Mouse (Mus musculus): ENCODE results near the gene Morf4l1.

- TF ChIP-seq CTCF (IDR thresholded peaks at IDR 0.05; ENCODE audit: control insufficient read depth, insufficient read depth, insufficient replicate concordance, low read depth, low read length) (no peak), POLR2A (IDR thresholded peaks at IDR 0.05; ENCODE audit: control insufficient read depth, low read depth, low read length) (no peak)
These were observed 32.3 kb upstream of the Morf4l1 start for GRCm38 (mm10) chr9:90146869-90147268.
